Mouse (Mus musculus): ENCODE data around the gene Nr1d1.

DNA sequence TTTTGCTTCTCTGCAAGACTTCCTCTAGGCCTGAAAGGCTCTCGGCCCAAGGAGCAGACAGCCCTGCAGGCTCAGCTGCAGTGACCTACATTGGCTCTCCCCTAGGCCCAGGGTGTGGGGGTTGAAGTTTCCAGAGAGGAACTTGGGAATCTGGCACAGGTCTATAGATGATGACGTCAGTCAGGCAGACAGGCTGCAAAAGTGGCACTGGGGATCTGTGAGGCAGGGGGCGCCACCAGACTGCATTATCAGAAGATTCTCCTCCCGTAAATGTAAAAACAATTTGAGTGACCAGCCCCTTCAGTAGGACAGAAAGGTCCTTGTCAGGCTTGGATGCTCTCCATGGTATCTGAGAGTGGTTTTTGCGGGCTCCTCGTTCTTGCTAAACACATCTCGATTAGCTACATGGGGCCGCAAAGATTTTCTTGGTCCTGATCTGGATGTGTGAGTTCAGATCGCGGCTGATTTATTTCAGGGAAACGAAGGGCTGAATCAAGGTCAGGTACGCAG is 10.7 kb upstream of the Nr1d1 start:
- peak; percentile 48 for TF ChIP-seq CTCF (IDR thresholded peaks at IDR 0.05; ENCODE audit: insufficient read depth, low read length)
- peak; percentile 56; the same call in 1 of the 2 replicates for TF ChIP-seq POLR2A (IDR thresholded peaks at IDR 0.05; ENCODE audit: borderline replicate concordance, extremely low read depth, low read depth, low read length)
